Mouse (Mus musculus): ENCODE results near the gene Usp30.

DNA sequence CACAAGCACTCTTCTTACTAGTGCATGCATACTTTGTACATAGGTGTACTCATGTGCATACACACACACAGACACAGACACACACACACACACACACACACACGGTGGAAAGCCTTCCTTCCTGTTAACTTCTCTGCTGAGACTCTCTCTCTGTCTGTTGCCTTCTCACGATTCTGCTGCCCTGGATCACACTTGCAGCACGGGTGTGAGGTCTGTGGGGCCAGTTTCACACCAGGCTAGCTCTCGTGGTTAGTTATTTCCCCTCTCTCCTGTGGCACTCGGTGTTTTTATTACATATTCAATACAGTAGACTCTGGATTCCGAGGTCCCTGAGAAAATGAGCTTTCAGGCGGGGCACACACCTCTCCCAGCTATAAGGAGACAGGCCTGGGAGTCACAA, 51.3 kb downstream of the Usp30 start:
- TF ChIP-seq POLR2A (IDR thresholded peaks at IDR 0.05; ENCODE audit: borderline replicate concordance, insufficient read depth, low read length) (no peak), CTCF (IDR thresholded peaks at IDR 0.05; ENCODE audit: borderline replicate concordance, insufficient read depth, low read depth, low read length) (no peak)
